ENCODE assay signal across 14 mouse cellular contexts in genomic region chr4:125901546-125902276, GRCm38 (mm10).
"Had no signal": no experiment of that assay in that cellular context is flagged by ENCODE, and none has a peak within 500 bp of the region (broad histone marks: within the 10 kb centered on the region; RNA-seq: fewer than 3 reads in every experiment).

No protein-coding gene starts in this region.

- H3K9me3 ChIP-seq: kidney, embryonic 15.5 days; limb, embryonic 13.5 days; neural tube, embryonic 12.5 days had no signal

- H3K36me3 ChIP-seq: kidney, embryonic 15.5 days; limb, embryonic 13.5 days; neural tube, embryonic 12.5 days had no signal

- H3K9ac ChIP-seq: kidney, embryonic 15.5 days; limb, embryonic 13.5 days; liver, embryonic 14.5 days; neural tube, embryonic 12.5 days had no signal

- DNase-seq: kidney, adult 2 months; kidney, postnatal 14 days; left cerebral cortex, postnatal 4 days; lung, adult 18-20 months; lung, postnatal 36 days; midbrain, embryonic 14.5 days; right cerebral cortex, postnatal 4 days; spleen, adult 18-20 months; thymus, adult 18-20 months; thymus, postnatal 25 days had no signal

- H3K4me2 ChIP-seq: kidney, embryonic 15.5 days; limb, embryonic 13.5 days; neural tube, embryonic 12.5 days had no signal

- H3K27ac ChIP-seq: kidney, embryonic 15.5 days; limb, embryonic 13.5 days; liver, embryonic 14.5 days; neural tube, embryonic 12.5 days had no signal

- H3K27me3 ChIP-seq: neural tube, embryonic 12.5 days had no signal

- H3K4me1 ChIP-seq: neural tube, embryonic 12.5 days had no signal

- H3K4me3 ChIP-seq: kidney, embryonic 15.5 days; limb, embryonic 13.5 days; neural tube, embryonic 12.5 days had no signal
